Mouse (Mus musculus) testis, postnatal 14 days (tissue): ENCODE measurements around the gene Khsrp.
A peak's percentile ranks its signal among the peaks of the same experiment; 100 is the strongest.
"Not testable (repeated sequence)": the region's sequence is repeated elsewhere in the genome, so short reads cannot be mapped to it uniquely, and the experiment has no call there.

Experiments
- DNase-seq: peaks from one replicate; pipeline ENCODE4 v3.0.0; 2021; ENCODE audit warnings: low spot score

Gene Khsrp

DNA sequence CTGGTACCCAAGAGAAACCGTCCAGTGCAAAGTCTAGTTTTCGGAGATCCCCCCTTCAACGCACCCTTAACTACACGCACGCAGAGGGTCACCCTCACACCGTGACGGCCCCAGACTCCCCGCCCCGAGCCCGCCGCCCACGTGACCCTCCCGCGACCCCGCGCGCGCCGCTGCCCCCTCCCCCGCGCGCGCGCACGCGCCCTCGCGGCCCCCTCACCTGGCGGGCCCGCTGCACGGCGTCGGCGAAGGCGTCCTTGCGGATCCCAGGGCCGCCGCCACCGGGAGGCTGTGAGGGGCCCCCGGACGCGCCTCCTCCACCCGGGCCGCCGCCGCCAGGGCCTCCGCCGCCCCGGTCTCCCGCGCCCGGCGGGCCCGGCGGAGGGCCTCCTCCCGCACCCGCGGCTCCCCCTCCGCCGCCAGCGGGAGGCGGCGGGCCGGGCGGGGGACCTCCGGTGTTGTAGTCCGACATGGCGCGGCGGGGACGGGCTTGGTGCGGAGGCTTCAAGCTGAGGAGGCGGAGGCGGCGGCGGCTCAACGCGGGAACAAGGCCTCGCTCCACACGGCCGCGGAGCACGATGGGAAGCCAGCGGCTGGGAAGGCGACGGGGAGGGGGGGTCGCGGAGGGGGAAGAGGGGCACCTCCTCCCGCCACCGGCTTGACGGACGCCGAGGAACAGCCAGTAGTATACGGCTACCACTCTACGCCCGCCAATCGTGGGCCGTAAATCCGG is at the start of gene Khsrp:
Gene Khsrp, minus strand, starts transcription at position 592 of the 730 bp plus-strand sequence.
- peak; percentile 74 for DNase-seq

DNA sequence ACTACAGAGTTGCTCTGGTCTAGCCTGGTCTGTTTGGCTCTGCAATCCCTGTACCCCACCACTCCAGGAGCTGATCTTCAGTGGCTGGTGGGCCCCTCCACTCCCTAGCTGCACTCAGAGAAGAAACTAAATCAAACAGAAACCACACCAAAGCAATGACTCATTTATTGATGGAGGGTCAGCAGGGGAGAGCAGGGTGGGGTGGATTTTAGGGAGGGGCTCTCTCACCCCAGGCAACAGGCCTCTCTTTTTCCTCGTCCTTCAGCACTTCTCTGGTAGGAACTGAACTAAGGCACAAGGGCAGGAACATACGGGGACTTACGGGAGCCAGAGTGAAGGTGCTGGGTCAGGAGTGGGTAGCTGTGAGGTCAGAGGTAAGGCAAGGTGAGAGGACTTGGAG is 48.6 kb upstream of the Khsrp start:
- DNase-seq, result no peak

DNA sequence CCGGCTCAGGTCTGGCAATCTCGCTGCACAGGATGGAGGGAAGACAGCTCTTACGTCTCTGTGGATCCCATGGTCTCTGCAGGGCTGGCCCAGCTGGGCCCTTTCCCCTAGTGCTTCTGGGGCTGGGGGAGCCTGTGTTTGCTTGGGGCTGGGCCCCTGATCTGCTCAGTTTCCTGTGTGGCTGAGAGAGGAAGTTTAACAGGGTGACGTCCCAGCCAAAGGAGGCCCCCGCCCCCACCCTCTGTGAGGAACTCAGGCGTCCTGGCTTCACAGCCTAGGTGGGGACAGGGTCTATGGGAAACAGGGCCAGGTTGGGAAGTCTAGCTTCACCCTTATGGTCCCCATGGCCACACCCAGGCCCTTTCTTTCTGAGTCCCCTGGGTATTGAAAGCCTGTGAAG is 47.0 kb upstream of the Khsrp start, which contains the start of gene Dennd1c:
Gene Dennd1c, minus strand, starts transcription at position 179 of the 400 bp plus-strand sequence.
- no peak for DNase-seq

DNA sequence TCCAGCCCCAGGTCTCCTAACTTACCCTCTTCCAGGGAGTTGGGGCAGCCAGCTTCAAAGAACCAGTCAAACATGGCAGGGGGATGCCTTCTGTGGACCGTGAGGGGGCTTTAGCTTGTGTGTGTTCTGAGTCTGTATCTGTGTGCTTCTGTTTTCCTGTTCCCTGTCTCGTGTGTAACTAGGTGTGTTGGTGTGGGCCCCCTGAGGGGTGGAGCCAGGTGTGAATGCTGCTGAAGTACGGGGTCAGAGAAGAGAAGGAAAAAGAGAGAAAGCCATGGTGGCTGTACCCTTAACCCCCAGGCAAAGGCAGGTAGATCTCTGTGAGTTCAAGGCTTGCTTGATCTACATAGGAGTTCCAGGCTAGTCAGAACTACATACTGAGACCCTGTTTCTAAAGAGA is 45.6 kb upstream of the Khsrp start:
- DNase-seq, result no peak

DNA sequence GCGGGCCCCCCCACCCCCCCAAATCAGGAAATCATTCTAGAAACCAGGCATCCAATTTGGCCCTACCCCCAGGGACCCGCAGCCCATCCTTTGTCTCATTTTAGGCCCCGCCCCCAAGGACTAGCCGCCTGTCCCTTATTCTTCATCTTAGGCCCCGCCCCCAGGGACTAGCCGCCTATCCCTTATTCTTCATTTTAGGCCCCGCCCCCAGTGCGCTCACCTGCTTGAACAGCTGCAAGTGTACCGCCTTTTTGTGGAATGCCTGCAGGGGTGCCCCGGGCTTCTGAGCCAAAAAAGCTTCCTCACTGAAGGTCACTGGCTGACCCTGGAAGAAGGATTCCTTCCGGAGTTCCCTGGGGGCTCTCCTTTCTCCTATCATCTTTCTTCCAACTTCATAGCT is 39.4 kb upstream of the Khsrp start:
- DNase-seq, result peak; percentile 53

DNA sequence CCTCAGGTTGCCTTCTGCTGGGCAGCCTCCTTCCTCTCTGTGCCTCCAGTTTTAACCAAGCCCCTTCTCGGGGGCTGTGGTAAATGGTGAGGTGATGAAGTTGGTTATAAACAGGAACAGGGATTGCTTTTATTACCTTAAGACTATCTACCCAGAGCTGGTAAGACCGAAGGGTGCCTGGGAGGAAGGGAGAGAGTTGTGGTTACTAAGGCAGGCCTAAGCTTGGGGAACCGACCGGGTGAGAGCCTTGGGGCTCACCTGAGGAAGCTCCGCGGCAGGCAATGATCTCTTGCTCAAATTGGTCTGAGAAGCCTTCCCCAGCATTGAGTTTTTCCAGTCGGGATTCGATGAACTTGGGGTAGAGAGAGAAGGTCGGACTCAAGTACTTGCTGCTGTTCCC is 39.0 kb upstream of the Khsrp start:
- DNase-seq, result no peak

DNA sequence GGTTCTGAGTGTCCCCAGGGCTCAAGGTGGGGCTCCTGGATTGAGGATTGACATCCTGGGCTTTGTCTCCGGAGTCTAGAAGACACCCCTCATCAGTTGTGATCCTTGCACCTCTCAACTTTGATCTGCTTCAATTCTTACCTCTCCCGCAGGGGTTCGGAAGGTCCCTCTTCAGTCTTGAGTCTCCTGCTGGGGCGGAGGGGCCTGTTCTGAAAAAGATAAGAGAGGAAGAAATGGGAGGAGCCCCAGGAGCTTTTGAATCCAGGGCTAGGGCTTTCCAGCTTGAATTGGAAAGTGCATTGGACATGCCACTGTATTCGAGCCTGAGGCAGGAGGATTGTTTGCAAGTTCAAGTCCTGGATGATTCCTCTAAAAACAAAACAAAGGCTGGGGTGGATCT is 35.6 kb upstream of the Khsrp start:
- no peak for DNase-seq

DNA sequence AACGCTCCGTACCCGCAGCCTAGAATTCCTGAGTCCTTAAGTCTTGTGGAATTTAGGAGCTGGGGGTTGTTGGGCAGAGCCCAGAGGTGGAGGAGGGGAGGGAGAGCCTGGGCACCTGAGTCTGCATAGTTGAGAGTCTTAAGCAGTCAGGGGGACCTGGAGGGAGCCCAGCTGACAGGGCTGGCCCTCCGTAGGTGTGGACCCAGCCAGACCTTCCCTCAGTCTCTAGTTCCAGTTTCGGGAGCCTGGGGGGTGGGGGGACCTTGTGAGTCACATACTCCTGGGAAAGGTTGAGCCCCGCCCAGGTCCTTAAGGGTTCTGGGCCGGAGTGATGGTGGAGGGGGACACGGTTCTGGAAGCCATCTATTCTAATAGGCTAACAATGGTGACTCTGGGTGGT is 31.7 kb upstream of the Khsrp start:
- no peak for DNase-seq

DNA sequence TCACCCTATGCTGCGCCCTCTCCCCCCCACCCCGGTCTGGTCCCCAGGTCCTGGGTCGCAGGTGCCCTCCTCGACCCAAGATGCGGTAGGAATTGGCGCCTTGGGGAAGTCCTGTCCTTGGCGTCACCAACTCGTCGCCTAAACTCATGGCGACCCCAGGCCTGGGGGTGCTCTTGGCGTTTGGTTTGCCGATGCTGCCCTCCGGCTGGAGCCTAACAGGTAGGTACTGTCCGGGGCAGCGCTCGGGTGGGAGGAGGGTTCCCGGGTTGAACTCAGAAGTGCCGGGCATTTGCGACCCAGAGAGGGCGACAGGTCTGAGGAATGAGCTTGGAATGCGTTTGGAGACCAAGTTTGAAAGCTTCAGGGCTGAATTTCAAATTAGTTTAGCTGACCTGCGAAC is 31.2 kb upstream of the Khsrp start:
- DNase-seq, result no peak

DNA sequence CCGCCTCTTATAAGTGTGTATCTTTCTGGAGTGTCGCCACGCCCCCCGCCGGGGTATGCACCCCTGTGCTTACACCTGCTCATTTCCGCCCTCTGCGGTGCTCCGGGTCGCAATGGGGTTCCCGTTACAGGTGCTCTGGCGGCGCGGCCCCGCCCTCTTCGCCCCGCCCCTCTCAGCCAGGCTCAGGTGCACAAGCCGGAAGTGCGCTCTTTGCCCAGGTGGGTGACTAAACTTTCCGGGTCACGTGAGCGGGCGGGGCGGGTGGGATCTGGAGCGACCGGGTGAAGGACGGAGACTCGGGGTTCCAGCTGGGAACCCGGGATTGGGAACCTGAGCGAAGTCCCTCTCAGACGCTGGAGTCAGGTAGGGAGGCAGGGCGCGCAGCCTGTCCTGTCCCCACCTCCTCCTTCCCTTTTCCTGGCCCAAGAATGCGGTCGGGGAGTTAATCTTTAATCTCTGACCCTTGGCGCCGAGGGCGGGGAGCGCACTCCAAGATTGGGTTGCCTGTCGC is 30.7 kb upstream of the Khsrp start:
- peak; percentile 56 for DNase-seq

DNA sequence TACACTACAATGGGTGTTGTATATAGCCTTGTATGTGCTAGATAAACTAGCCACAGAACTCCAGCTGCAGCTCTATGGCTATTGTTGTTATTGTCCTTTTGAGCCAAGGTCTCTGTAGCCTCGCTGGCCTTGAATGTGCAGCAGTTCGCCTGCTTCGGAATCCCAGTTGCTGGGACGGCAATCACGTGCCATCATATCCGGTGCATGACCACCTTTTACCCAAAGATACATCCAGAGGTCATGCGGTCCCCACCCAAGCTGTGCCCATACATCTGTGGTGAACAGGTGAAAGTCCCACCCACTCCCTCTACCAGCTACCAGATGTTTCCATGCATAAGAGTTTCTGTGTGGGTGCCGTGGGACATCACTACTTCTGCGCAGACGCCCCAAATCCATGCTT is 29.7 kb upstream of the Khsrp start:
- DNase-seq, result no peak

DNA sequence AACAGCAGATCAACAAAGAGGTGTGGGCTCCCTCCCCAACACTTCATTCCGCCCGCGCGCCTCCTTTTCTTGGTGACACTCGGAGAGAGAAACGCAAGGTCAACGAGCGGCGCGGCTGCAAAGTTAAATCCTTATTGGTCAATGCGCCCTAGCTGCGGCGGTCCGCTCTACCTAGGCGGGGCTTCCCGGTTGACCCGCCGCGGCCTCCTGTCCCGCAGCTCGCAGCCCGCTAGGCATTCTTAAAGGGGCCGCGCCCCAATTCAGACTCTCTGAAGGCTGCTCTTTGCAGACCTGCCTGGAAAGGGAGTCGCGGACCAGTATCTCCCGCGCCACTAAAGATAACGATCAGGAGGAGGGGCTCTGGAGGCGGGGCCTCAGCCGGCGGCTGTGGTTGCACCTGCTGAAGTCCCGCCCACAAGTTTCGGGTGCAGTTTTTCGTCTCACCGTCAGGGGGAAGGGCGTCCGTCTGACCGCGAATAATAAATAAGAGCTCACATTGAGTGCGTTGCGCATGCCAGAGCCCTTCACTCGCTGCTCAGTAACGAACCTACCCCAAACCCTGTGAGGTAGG is 29.0 kb upstream of the Khsrp start:
- peak; percentile 97 for DNase-seq

DNA sequence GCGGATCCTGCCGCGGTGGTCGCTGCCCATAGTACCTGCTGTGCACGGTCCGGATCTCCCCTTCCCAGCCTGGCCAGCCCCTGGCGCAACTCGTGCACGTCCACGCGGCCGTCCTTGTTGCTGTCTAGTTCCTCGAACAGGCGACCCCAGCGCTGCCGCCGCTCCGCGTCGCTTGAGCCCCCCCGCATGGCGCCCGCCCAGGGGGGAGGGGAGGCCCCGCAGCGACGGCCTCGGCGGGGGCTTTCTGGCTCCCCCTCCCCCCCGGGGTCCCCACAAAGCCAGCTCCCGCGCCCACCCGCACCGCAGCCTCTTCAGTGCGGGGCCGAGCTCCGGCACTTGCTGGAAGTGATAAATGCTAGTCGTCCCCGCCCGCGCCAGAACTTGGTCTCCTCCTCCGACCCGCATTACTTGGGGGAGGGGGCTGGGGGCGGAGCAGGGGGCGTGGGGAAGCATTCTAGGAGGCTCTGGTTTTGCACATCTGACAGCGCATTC is 28.2 kb upstream of the Khsrp start, which contains the start of gene Slc25a23:
Gene Slc25a23, minus strand, starts transcription at position 378 of the 492 bp plus-strand sequence.
- peak; percentile 80 for DNase-seq

DNA sequence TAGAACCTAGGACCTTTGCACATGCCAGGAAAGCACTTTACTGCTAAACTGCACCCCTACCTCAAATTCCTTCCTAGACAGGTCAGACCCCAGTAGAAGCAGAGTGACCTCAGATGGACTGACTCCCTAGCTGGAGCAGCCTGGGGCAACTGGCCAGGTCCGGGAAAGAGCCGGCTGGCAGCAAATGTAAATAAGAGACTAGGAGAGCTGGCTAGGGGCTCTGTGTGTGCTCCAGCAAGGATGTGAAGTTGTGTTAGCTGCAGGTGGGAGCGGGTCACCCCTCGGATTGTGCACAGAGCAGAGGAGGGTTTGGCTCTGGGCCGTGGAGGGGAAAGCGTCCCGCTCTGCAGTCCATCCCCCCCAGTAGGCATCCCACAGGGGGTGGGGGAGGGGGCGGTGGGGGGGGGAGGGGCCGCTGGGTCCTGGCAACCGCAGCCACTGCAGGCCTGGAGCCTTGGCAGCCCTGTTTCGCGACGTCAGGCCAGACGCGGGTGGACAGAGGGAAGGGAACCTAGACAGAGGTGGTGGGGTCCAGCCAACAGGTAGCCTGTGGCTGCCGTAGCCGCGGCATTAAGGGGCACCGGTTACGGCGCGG is 27.7 kb upstream of the Khsrp start, which contains the start of gene Crb3:
Gene Crb3, plus strand, starts transcription at position 215 of the 595 bp plus-strand sequence.
- DNase-seq, result no peak

DNA sequence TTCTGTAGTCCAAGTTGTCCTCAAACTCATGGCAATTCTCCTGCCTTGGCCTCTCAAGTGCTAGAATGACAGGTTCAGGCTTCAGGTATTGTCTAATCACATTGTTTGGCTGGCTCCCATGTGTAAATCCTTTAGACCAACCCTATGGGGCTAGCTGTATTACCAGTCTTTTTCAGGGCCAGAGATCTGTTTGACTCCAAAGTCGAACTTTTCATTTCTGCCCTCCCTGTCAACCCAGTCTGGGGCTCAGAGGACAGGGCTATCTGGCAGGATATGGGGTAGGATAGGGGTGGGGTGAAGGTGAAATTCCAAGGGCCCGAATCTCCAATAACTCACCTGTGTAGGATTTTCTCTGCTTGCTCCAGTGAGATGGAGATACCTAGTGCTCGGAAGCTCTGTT is 24.9 kb upstream of the Khsrp start:
- no peak for DNase-seq

DNA sequence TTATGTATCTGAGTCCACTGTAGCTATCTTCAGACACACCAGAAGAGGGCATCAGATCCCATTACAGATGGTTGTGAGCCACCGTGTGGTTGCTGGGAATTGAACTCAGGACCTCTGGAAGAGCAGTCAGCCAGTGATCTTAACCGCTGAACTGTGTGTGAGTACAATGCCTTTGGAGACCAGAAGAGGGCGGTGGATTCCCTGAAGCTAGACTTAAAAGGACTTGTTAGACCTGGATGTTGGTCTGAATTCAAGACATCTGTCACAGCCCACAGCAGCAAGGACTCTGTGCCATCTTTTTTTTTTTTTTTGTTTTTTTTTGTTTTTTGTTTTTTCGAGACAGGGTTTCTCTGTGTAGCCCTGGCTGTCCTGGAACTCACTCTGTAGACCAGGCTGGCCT is 20.4 kb upstream of the Khsrp start:
- not testable (repeated sequence) for DNase-seq

DNA sequence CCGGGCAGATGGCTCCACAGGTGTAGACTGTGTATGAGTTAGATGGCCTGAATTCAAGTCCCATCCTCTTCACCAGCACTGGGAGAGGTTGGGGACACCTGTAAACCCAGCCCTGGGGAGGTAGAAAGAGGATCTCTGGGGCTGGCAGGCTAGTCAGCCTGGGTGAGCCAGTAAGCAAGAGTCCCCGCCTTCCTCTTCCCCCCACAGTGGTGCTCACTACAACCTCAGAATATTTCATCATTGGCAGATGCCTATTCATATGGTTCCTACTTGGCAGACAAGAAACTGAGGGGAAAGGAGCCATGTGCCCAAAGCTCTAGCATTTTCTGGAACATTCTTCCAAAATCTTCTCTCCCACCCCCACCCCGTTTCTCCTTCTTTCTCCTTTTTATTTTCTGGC is 17.5 kb upstream of the Khsrp start:
- no peak for DNase-seq

DNA sequence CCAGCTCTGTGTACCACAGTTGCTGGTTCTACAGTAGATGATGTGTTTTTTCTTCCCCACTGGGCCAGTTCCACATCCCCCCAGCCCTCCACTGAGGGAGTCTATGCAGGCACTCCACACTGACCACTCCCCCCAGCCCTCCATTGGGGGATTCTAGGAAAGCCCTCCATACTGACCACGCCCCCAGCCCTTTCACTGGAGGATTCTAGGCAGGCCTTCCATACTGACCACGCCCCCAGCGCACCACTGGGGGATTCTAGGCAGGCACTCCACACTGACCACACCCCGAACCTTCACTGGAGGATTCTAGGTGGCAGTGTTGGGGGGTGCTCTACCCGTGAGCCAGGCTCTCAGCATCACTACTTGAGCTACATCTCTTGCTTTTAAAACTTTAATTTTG is 16.1 kb upstream of the Khsrp start:
- DNase-seq, result peak; percentile 78

DNA sequence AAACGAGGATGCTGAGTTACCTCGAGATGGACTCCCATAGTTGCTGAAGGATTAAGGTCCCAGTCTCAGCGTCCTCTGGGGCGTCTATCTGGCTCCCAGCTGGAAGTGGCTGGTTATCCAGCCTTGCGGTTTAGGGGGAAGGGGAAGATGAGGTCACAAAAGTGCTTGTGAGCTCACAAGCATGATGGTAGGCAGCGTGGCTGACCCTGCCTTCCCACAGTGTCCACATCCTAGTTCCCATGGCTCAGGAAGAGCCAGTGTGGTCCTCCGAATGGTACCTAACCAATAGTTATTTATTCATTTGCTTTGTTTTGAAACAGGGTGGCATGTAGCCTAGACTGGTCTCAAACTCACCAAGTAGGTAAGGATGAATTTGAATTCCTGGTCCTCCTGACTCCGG is 10.2 kb upstream of the Khsrp start, which contains the start of gene Slc25a41:
Gene Slc25a41, minus strand, starts transcription at position 101 of the 400 bp plus-strand sequence.
- DNase-seq, result no peak

DNA sequence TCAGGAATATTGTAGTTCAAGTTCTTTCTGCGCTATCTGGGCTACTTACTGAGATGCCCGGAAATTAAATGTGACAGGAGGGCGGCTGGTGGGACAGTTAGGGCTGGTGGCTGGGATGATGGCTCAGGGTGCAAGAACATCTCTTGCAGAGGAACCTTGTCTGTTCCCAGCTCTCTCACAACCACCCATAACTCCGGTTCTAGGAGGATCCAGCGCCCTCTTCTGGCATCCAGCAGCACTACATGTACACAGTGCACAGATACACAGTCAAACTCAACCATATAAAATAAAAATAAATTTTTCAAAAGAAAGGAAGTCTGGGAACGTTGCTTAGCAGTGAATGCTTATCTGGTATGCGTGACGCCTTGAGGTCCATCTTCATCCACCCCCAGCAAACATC is 7.7 kb upstream of the Khsrp start:
- DNase-seq, result peak; percentile 54

DNA sequence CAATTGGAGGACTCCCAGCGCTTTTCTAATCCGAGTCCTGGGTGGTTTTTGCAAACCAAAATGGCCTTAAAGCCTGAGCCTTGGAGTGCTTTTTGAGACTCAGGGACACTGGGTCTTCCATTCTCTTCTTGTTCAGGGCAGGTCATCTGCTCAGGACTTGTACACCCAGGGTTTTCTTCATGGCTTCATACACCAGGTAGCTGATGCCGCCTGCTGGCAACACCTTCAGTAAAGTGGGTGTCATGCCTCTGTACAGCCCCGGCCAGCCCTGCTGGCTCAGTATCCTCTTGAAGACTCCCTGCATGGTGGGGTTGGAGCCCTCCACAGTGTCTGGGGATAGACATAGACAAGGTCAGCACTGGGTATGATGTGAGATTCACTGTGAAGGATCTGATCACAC is 1.5 kb upstream of the Khsrp start:
- DNase-seq, result no peak

DNA sequence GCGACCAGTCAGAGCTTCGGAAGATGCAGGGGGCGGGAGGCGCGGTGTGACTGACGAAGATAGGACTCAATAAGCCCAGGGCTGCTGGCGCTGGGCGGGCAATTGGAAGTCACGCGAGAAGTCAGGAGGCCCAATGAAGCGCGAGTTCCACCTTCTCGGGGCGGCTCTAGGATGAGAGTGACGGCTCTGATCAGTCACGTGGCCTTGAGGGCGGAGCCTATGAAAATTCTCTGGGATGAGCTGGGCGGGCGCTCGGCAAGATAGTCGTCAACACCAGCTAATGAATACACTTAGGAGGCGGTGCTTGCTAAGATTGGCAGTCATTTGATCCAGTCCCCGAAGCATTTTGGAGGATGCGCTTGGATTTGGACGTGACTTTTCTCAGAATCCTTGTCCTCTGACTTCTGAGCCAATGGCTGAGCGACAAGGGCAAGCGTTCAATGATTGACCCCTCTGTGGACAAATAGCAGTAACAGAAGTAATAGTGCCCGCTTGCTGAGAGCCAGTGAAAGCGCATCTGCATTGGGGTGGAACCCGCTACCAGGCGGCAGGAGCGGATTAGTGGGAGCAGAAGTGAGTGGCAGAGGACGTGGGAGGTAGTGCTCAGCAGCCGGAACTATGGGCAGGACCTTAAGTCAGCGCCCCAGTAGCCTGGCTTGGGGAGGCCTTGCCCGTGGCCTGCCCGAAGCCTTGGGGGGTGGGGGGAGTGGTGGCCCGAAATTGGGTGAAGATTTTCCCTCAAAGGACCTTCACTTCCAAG is 519 bp upstream of the Khsrp start:
- peak; percentile 100 for DNase-seq
